Mouse (Mus musculus) telencephalon, adult 2 months (tissue): ENCODE data around the gene Camk1d.
"Not testable (repeated sequence)": the region's sequence is repeated elsewhere in the genome, so short reads cannot be mapped to it uniquely, and the experiment has no call there.

Source experiments
- DNase-seq: peaks from one replicate; pipeline ENCODE4 v3.0.0-alpha.2; 2011; ENCODE audit warnings: low read depth, low spot score

Camk1d gene

DNA sequence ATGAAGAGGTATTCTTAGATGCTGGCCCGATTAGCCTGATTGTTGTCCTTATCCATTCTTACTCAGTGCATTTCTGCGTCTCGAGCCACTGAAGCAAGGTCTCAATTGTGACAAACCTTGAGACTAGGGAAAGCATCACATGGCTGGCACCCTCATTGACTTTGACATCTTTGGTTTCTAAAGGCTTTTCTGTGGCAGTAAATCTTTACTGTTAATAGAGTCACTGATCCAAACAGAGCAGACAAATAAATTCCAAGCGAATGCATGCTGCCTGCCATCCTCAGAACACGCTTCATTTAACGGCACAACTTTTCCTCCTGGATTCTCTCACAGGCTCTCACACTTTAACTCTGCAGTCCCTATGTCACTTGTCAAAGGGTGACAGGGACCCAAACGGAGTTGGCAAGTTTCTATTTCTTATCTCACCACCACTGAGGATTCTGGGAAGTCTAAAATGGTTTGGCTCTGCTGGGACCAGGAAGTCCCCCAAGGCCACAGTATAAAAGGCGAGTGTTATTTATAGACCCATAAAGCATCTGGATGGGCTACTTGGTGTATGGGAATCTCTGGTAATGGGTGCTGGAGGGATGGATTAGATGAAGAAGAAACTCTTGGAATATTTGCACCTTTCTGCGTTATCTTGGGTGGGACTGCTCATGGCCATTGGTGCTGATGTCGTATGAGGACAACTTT, 141.9 kb downstream of the Camk1d start:
- DNase-seq: no peak

- DNase-seq: no peak
These were observed 147.7 kb downstream of the Camk1d start for GRCm38 (mm10) chr2:5566611-5567010.

DNA sequence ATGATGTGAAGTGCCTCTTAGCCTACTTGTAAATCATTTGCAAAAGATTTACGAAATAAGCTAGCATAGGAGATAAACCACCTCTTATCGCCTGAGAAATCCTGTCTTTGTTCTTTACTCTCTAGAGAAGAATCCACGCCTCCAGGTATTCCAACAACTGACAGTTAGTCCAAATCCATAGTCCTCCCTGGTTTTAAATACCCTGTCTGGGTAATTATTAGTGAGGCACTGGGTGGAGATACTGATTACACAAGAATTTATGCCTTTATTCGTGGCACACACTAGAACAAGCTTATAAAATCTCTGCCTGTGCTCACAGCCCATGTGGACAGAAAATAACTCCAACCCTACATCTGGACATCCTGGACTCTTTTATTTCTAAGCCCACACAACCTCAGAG, 150.6 kb downstream of the Camk1d start:
- no peak for DNase-seq

DNA sequence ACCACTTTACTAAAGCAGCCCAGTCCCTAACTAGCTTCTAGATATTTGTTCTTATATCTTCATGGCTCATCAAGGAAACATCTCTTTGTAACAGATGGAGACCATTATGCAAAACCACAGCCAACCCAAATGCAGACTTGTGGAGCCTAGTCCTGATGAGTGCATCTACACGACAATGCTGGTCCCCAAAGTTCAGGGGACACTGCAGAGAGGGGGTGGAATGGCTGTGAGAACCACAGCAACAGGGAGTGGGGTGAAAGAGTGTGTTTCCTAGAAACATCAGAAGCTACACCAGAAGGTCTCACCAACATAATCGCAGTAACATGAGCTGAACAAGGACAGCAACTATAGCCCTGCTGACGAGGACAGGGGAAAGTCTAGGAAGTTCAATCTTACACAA, 152.9 kb downstream of the Camk1d start:
- DNase-seq: no peak

- peak; percentile 54 for DNase-seq
These were observed 161.1 kb downstream of the Camk1d start for GRCm38 (mm10) chr2:5553264-5553663.

- no peak for DNase-seq
These were observed 162.5 kb downstream of the Camk1d start for GRCm38 (mm10) chr2:5551758-5552255.

DNA sequence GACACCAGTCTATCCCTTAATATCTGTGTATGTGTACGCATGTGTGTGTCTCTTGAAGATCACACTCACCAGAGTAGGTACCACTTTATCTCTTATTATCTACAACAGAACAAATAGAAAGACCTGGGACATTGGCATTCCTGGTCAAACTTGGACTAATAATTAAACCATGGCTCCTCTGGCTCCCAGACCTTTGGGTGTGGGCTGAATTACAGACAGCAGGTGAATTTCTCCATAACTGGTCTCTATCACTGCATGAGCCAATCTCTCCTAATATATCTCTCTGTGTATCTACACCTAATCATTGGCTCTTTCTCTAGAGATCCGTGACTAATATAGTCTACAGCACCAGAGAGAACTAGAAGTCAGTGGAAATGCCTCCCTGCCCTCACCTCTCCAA, 165.0 kb downstream of the Camk1d start:
- no peak for DNase-seq

- peak; percentile 71 for DNase-seq
These were observed 165.4 kb downstream of the Camk1d start for GRCm38 (mm10) chr2:5548872-5549271.

GRCm38 (mm10) chr2:5540870-5541269, 173.4 kb downstream of the Camk1d start:
- peak; percentile 48 for DNase-seq

DNA sequence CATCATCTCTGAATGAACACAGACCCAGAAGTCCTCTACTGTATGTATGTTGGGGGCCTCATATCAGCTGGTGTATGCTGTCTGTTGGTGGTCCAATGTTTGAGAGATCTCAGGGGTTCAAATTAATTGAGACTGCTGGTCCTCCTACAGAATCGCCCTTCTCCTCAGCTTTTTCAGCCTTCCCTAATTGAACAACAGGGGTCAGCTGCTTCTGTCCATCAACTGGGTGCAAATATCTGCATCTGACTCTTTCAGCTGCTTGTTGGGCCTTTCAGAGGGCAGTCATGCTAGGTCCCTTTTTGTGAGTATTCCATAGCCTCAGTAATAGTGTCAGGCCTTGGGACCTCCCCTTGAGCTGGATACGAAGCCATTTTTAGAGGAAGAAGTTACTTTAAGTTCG, 174.4 kb downstream of the Camk1d start:
- DNase-seq: not testable (repeated sequence)

DNA sequence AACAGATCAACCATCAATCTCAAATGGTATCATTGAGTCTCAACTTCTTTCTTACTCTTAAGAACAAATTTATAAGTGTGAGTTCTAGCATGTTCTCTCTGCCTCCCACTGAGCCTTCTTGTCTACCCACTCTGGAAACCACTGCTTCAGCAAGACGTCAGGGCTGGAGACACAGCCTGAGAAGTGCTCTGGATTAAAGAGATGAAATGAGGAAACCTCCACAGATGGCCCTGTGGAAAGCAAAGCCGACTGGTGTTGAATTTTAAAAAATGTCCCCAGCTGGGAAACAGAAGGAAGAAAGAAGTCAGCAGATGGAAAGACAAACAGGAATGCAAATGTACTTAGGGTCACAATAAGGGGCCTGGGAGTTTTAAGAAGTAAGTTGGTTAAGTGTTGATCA, 180.4 kb downstream of the Camk1d start:
- peak; percentile 80 for DNase-seq

DNA sequence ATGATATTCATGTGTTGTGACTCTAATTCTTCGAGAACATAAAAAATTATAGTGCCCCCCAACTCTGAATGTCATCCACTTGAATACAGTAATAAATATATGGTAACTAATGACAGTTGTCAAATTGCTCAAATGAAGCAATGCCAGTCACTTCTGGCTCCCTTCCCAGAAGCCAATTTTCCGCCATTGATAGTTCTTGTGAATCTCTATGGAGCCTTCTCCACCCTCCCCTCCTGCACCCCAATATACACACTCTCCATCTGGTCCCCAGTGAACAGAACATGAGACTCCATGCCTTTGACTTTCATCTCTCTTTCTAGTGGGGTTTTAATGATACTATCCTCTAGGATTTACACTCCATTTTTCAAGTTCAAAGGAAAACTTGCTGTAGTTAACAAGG, 184.3 kb downstream of the Camk1d start:
- no peak for DNase-seq

DNA sequence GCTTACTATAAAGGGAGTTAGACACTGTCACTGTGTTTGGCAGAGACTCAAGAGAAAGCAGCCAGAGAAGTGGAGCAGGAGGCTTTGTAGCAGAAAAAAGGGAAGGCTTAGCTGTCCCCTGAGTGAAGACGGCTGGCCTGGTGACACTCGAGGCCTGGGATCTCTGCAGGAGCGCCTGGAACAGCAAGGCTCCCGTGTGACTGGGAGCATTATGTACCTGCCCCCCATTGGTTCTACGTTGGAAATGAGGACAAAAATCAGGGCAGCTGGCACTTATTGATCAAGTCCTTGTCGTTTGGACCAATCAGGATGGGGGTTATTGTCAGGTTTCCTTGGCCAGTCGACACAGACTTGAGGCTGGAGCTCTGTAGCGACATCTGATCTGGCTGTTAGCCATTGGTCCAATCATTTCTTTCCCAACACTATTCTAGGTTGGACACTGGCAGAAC, 195.1 kb downstream of the Camk1d start:
- DNase-seq: peak; percentile 54

- no peak for DNase-seq
These were observed 199.2 kb downstream of the Camk1d start for GRCm38 (mm10) chr2:5515106-5515505.

- DNase-seq: no peak
These were observed 200.2 kb downstream of the Camk1d start for GRCm38 (mm10) chr2:5514095-5514494.

- DNase-seq: no peak
These were observed 200.7 kb downstream of the Camk1d start for GRCm38 (mm10) chr2:5513621-5514020.

DNA sequence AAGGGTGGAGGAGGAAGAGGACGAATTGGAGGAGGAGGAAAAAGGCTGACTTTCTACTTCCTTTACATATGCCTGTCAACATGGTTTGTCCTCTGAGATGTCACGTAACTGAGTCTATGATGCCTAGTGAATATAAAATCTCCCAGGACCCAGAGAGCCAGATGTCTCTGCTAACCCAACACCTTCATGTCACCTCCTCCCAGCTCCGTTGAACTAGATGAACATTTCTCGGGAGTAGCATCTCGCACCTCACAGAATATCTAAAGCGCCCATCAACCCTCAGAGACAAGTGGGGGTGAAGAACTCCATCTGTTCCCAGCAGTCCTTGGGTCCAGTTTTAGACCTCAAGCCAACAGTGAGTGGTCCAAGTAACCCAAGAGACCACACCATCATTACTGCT, 204.3 kb downstream of the Camk1d start:
- DNase-seq: no peak

DNA sequence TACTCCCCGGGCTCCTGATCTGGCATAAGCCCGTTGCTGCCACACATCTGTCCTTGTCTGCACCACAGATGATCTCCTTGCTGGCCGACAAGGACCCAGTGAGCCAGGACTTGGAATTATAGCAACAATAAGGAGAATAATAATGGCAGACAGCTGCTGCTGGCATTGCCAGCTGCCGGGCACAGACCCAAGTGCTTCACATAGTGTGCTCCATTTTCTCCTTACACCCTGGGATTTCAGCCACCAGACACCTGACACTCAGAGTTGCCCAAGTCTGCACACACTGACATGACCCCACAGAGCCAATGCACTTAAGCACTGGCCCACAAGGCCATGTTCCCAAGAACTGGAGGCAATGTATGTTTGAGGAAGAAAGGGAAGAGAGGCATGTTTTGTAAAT, 214.7 kb downstream of the Camk1d start:
- no peak for DNase-seq

GRCm38 (mm10) chr2:5489916-5490315, 224.4 kb downstream of the Camk1d start:
- DNase-seq: no peak

GRCm38 (mm10) chr2:5487344-5487743, 227.0 kb downstream of the Camk1d start:
- no peak for DNase-seq

DNA sequence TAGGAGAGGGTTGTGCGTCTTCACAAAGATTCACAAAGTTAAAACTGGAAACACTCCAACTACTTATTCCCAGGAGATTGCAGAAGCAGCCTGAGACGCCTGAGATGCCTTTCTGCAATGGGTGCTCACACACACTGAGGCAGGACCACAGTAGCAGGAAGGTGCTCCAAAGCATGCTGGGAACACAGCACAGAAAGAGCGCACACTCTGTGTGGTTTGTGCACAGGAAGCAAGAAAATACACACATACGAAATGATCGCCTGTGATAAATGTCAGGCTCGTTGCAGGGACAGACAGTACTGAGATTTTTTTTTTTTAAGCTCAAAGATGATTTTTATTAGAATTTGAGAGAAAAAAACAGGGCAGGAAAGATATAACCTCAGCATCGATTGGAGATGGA, 227.7 kb downstream of the Camk1d start:
- no peak for DNase-seq

DNA sequence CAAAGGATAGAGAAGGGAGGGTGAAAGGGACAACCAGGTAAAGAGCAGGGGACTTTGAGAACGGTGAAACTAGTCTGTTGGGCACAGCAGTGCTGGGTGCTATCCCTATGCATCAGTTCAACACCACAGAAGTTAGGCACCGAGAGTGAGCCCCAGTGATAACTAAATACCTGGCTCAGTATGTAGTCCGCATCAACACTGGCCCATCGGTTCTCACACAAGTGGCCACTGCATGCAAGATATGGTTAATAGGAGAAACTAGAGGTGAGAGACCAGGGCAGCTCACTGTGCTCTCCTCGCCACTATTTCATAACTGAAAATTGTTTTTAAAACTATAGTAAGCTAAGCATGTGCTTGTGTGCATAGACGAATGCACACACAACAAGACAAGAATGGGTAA, 228.5 kb downstream of the Camk1d start:
- no peak for DNase-seq

GRCm38 (mm10) chr2:5479886-5480285, 234.4 kb downstream of the Camk1d start:
- no peak for DNase-seq

- no peak for DNase-seq
These were observed 235.6 kb downstream of the Camk1d start for GRCm38 (mm10) chr2:5478709-5479108.
